Mouse (Mus musculus) cerebellum, adult 18-20 months (tissue): Measurements from ENCODE around the gene Ttll5.

Experiments
- DNase-seq, 2 experiments: peaks; one replicate each; pipeline ENCODE4 v3.0.0; 2021

Ttll5 gene

GRCm38 (mm10) chr12:86071432-86071831 lies 247.0 kb downstream of the Ttll5 start:
- DNase-seq: no peak

- DNase-seq: no peak
Measured at GRCm38 (mm10) chr12:86074681-86075080, 250.2 kb downstream of the Ttll5 start.

GRCm38 (mm10) chr12:86075358-86075757 lies 250.9 kb downstream of the Ttll5 start:
- peak in 1 of 2 experiments; percentile 30 for DNase-seq

GRCm38 (mm10) chr12:86076321-86076901 lies 252.0 kb downstream of the Ttll5 start:
- peak; percentile 76 to 80 for DNase-seq

- peak; percentile 33 to 55 for DNase-seq
Measured at GRCm38 (mm10) chr12:86077322-86077721, 252.9 kb downstream of the Ttll5 start.

- peak; percentile 55 to 61 for DNase-seq
Measured at GRCm38 (mm10) chr12:86077736-86078135, 253.3 kb downstream of the Ttll5 start.

GRCm38 (mm10) chr12:86078176-86078552 lies 253.7 kb downstream of the Ttll5 start:
- DNase-seq: no peak

GRCm38 (mm10) chr12:86078553-86079201 lies 254.2 kb downstream of the Ttll5 start, which contains the start of gene Tgfb3:
Gene Tgfb3, minus strand, starts transcription at chr12:86079041.
- peak; percentile 44 to 61 for DNase-seq

- peak; percentile 95 to 97 for DNase-seq
Measured at GRCm38 (mm10) chr12:86079202-86079667, 254.8 kb downstream of the Ttll5 start.

- peak; percentile 88 to 89 for DNase-seq
Measured at GRCm38 (mm10) chr12:86082481-86083012, 258.1 kb downstream of the Ttll5 start, which contains the start of gene Ift43. Gene Ift43, plus strand, starts transcription at chr12:86082541.

GRCm38 (mm10) chr12:86085873-86086272 lies 261.4 kb downstream of the Ttll5 start:
- DNase-seq: peak in 1 of 2 experiments; percentile 32

GRCm38 (mm10) chr12:86086550-86086949 lies 262.1 kb downstream of the Ttll5 start:
- peak; percentile 31 to 43 for DNase-seq

- DNase-seq: no peak
Measured at GRCm38 (mm10) chr12:86088042-86088441, 263.6 kb downstream of the Ttll5 start.

GRCm38 (mm10) chr12:86090764-86091163 lies 266.3 kb downstream of the Ttll5 start:
- no peak for DNase-seq

GRCm38 (mm10) chr12:86091601-86092132 lies 267.2 kb downstream of the Ttll5 start:
- DNase-seq: peak; percentile 66 to 69

- DNase-seq: no peak
Measured at GRCm38 (mm10) chr12:86094075-86094474, 269.6 kb downstream of the Ttll5 start.

- DNase-seq: no peak
Measured at GRCm38 (mm10) chr12:86095806-86096205, 271.3 kb downstream of the Ttll5 start.

- DNase-seq: no peak
Measured at GRCm38 (mm10) chr12:86097781-86098180, 273.3 kb downstream of the Ttll5 start.

- no peak for DNase-seq
Measured at GRCm38 (mm10) chr12:86100711-86101110, 276.3 kb downstream of the Ttll5 start.

GRCm38 (mm10) chr12:86102686-86103085 lies 278.2 kb downstream of the Ttll5 start:
- no peak for DNase-seq

- peak in 1 of 2 experiments; percentile 33 for DNase-seq
Measured at GRCm38 (mm10) chr12:86103391-86103790, 278.9 kb downstream of the Ttll5 start.

GRCm38 (mm10) chr12:86103852-86104251 lies 279.4 kb downstream of the Ttll5 start:
- no peak for DNase-seq

GRCm38 (mm10) chr12:86104297-86104696 lies 279.8 kb downstream of the Ttll5 start:
- no peak for DNase-seq

- DNase-seq: no peak
Measured at GRCm38 (mm10) chr12:86105546-86105945, 281.1 kb downstream of the Ttll5 start.
